Mouse (Mus musculus): ENCODE measurements around the gene Ube2o. TPM values are rescaled to one million over a fixed set of nuclear protein-coding genes. Genes with fewer than 3 reads are reported as not detected.

The Ube2o gene
- polyA plus RNA-seq, 1 experiment from 2014 or later = 4.8 TPM

- Histone ChIP-seq H3K4me3 (replicated peaks; ENCODE audit: low read length) (no peak overlapping the region), H3K27ac (ENCODE audit: low read length) (no peak overlapping the region), H3K9me3 (replicated peaks; ENCODE audit: control insufficient read depth, low read length) (no peaks in the 10 kb centered on the region), H3K36me3 (ENCODE audit: control insufficient read depth, insufficient read depth, low read length) (no peaks in the 10 kb centered on the region), H3K27me3 (ENCODE audit: control insufficient read depth, insufficient read depth, low read length) (no peaks in the 10 kb centered on the region), H3K4me1 (ENCODE audit: control insufficient read depth, insufficient read depth, low read length) (peaks cover 28% of the 10 kb centered on the region), H3K9ac (ENCODE audit: low read length) (no peak overlapping the region), H3K4me2 (ENCODE audit: low read depth, low read length) (no peak overlapping the region)
- no peak for ATAC-seq (ENCODE audit: insufficient read depth, low FRiP score)
- WGBS = 76% methylated on average over 6 of the region's 6 CpGs
Measured at GRCm38 (mm10) chr11:116574982-116575381, 6.3 kb downstream of the Ube2o start.

- Histone ChIP-seq H3K4me2 (ENCODE audit: low read depth, low read length) (no peak overlapping the region), H3K27me3 (ENCODE audit: control insufficient read depth, insufficient read depth, low read length) (no peaks in the 10 kb centered on the region), H3K27ac (ENCODE audit: low read length) (no peak overlapping the region), H3K9ac (ENCODE audit: low read length) (no peak overlapping the region), H3K36me3 (ENCODE audit: control insufficient read depth, insufficient read depth, low read length) (no peaks in the 10 kb centered on the region), H3K4me3 (replicated peaks; ENCODE audit: low read length) (no peak overlapping the region), H3K4me1 (ENCODE audit: control insufficient read depth, insufficient read depth, low read length) (peaks cover 26% of the 10 kb centered on the region), H3K9me3 (replicated peaks; ENCODE audit: control insufficient read depth, low read length) (no peaks in the 10 kb centered on the region)
- no peak for ATAC-seq (ENCODE audit: insufficient read depth, low FRiP score)
- 57% methylated on average over 6 of the region's 6 CpGs for WGBS
Measured at GRCm38 (mm10) chr11:116574486-116574885, 6.8 kb downstream of the Ube2o start.

- ATAC-seq (ENCODE audit: insufficient read depth, low FRiP score) = 0 out of 2 replicates have a peak, but pooled peaks have one; percentile 9
- no peaks in the 10 kb centered on the region for H3K9me3 ChIP-seq (replicated peaks; ENCODE audit: control insufficient read depth, low read length)
Measured at GRCm38 (mm10) chr11:116572756-116573543, 8.3 kb downstream of the Ube2o start.

GRCm38 (mm10) chr11:116571767-116572679 lies 9.2 kb downstream of the Ube2o start:
- Histone ChIP-seq H3K4me1 (ENCODE audit: control insufficient read depth, insufficient read depth, low read length) (peaks cover 24% of the 10 kb centered on the region), H3K9ac (ENCODE audit: low read length) (no peak overlapping the region), H3K27ac (ENCODE audit: low read length) (no peak overlapping the region), H3K4me3 (replicated peaks; ENCODE audit: low read length) (no peak overlapping the region), H3K4me2 (ENCODE audit: low read depth, low read length) (no peak overlapping the region), H3K36me3 (ENCODE audit: control insufficient read depth, insufficient read depth, low read length) (no peaks in the 10 kb centered on the region), H3K9me3 (replicated peaks; ENCODE audit: control insufficient read depth, low read length) (no peaks in the 10 kb centered on the region), H3K27me3 (ENCODE audit: control insufficient read depth, insufficient read depth, low read length) (no peaks in the 10 kb centered on the region)
- ATAC-seq (ENCODE audit: insufficient read depth, low FRiP score) = no peak
- 65% methylated on average over 19 of the region's 19 CpGs for WGBS

More at GRCm38 (mm10) chr11:116572756-116573543, 8.3 kb downstream of the Ube2o start:
- Histone ChIP-seq H3K4me3 (replicated peaks; ENCODE audit: low read length) (no peak overlapping the region), H3K36me3 (ENCODE audit: control insufficient read depth, insufficient read depth, low read length) (no peaks in the 10 kb centered on the region), H3K4me2 (ENCODE audit: low read depth, low read length) (no peak overlapping the region), H3K27me3 (ENCODE audit: control insufficient read depth, insufficient read depth, low read length) (no peaks in the 10 kb centered on the region), H3K9ac (ENCODE audit: low read length) (peak overlapping the region; percentile 27; the same call in 1 of the 2 replicates), H3K27ac (ENCODE audit: low read length) (no peak overlapping the region; the same call in 1 of the 2 replicates), H3K4me1 (ENCODE audit: control insufficient read depth, insufficient read depth, low read length) (peaks cover 26% of the 10 kb centered on the region)
- 46% methylated on average over 12 of the region's 12 CpGs for WGBS

GRCm38 (mm10) chr11:116570821-116571220 lies 10.4 kb downstream of the Ube2o start:
- 67% methylated on average over 7 of the region's 7 CpGs for WGBS
- Histone ChIP-seq H3K9ac (ENCODE audit: low read length) (no peak overlapping the region), H3K4me2 (ENCODE audit: low read depth, low read length) (no peak overlapping the region), H3K27ac (ENCODE audit: low read length) (no peak overlapping the region), H3K27me3 (ENCODE audit: control insufficient read depth, insufficient read depth, low read length) (no peaks in the 10 kb centered on the region), H3K9me3 (replicated peaks; ENCODE audit: control insufficient read depth, low read length) (no peaks in the 10 kb centered on the region), H3K4me1 (ENCODE audit: control insufficient read depth, insufficient read depth, low read length) (peaks cover 17% of the 10 kb centered on the region), H3K4me3 (replicated peaks; ENCODE audit: low read length) (no peak overlapping the region), H3K36me3 (ENCODE audit: control insufficient read depth, insufficient read depth, low read length) (no peaks in the 10 kb centered on the region)
- ATAC-seq (ENCODE audit: insufficient read depth, low FRiP score) = no peak

GRCm38 (mm10) chr11:116567531-116567930 lies 13.7 kb downstream of the Ube2o start:
- ATAC-seq (ENCODE audit: insufficient read depth, low FRiP score) = no peak
- WGBS = 87% methylated on average over 8 of the region's 8 CpGs
- H3K4me2 ChIP-seq (ENCODE audit: low read depth, low read length) = no peak overlapping the region
- peaks cover 9% of the 10 kb centered on the region for H3K4me1 ChIP-seq (ENCODE audit: control insufficient read depth, insufficient read depth, low read length)
- no peaks in the 10 kb centered on the region for H3K27me3 ChIP-seq (ENCODE audit: control insufficient read depth, insufficient read depth, low read length)
- H3K9me3 ChIP-seq (replicated peaks; ENCODE audit: control insufficient read depth, low read length) = no peaks in the 10 kb centered on the region
- no peaks in the 10 kb centered on the region for H3K36me3 ChIP-seq (ENCODE audit: control insufficient read depth, insufficient read depth, low read length)
- H3K27ac ChIP-seq (ENCODE audit: low read length) = no peak overlapping the region
- no peak overlapping the region for H3K9ac ChIP-seq (ENCODE audit: low read length)
- no peak overlapping the region for H3K4me3 ChIP-seq (replicated peaks; ENCODE audit: low read length)

- no peaks in the 10 kb centered on the region for H3K9me3 ChIP-seq (replicated peaks; ENCODE audit: control insufficient read depth, low read length)
- H3K4me3 ChIP-seq (replicated peaks; ENCODE audit: low read length) = no peak overlapping the region
- H3K27ac ChIP-seq (ENCODE audit: low read length) = no peak overlapping the region
- H3K4me2 ChIP-seq (ENCODE audit: low read depth, low read length) = no peak overlapping the region
- no peaks in the 10 kb centered on the region for H3K36me3 ChIP-seq (ENCODE audit: control insufficient read depth, insufficient read depth, low read length)
- peaks cover 9% of the 10 kb centered on the region for H3K4me1 ChIP-seq (ENCODE audit: control insufficient read depth, insufficient read depth, low read length)
- 0 out of 2 replicates have a peak, but pooled peaks have one; percentile 50 for ATAC-seq (ENCODE audit: insufficient read depth, low FRiP score)
- H3K9ac ChIP-seq (ENCODE audit: low read length) = no peak overlapping the region
- no peaks in the 10 kb centered on the region for H3K27me3 ChIP-seq (ENCODE audit: control insufficient read depth, insufficient read depth, low read length)
- 49% methylated on average over 7 of the region's 7 CpGs for WGBS
Measured at GRCm38 (mm10) chr11:116565283-116566041, 15.8 kb downstream of the Ube2o start.

- H3K27ac ChIP-seq (ENCODE audit: low read length) = no peak overlapping the region
- H3K9ac ChIP-seq (ENCODE audit: low read length) = no peak overlapping the region
- no peaks in the 10 kb centered on the region for H3K27me3 ChIP-seq (ENCODE audit: control insufficient read depth, insufficient read depth, low read length)
- no peak overlapping the region for H3K4me3 ChIP-seq (replicated peaks; ENCODE audit: low read length)
- H3K4me1 ChIP-seq (ENCODE audit: control insufficient read depth, insufficient read depth, low read length) = peaks cover 12% of the 10 kb centered on the region
- no peaks in the 10 kb centered on the region for H3K36me3 ChIP-seq (ENCODE audit: control insufficient read depth, insufficient read depth, low read length)
- no peaks in the 10 kb centered on the region for H3K9me3 ChIP-seq (replicated peaks; ENCODE audit: control insufficient read depth, low read length)
- WGBS = 47% methylated on average over 6 of the region's 6 CpGs
- no peak overlapping the region for H3K4me2 ChIP-seq (ENCODE audit: low read depth, low read length)
- ATAC-seq (ENCODE audit: insufficient read depth, low FRiP score) = no peak
Measured at GRCm38 (mm10) chr11:116556308-116556707, 24.9 kb downstream of the Ube2o start.
